Mouse (Mus musculus) heart, postnatal 0 days (tissue): ENCODE results near the gene Tsacc. TPM values are rescaled to one million over a fixed set of nuclear protein-coding genes. Genes with fewer than 3 reads are reported as not detected.

Experiments
- ATAC-seq: fragments of 200-750 bp; cut with Nextera tagmentation; 2 replicates; pipeline ENCODE4 v1.8.0; 2017; ENCODE audit warnings: low read depth, moderate number of reproducible peaks, moderate library complexity; ENCODE audit not compliant: insufficient read depth
- DNase-seq: peaks from one replicate; pipeline ENCODE4 v3.0.0-alpha.2; 2016; ENCODE audit warnings: low spot score
- H3K27ac ChIP-seq: fragments of 300-500 bp; sonication (generic); 2 replicates; pipeline ENCODE4 v1.5.1; 2014; ENCODE audit warnings: low read depth, mild to moderate bottlenecking
- H3K27me3 ChIP-seq: fragments of 300-500 bp; sonication (generic); 2 replicates; pipeline ENCODE4 v1.6.1; 2014; ENCODE audit warnings: low read length, mixed read lengths; ENCODE audit not compliant: control insufficient read depth, insufficient read depth
- H3K36me3 ChIP-seq: fragments of 300-500 bp; sonication (generic); replicated peaks from 2 replicates; pipeline ENCODE4 v1.6.1; 2014; ENCODE audit warnings: low read length, mixed read lengths; ENCODE audit not compliant: control insufficient read depth, insufficient read depth
- H3K4me1 ChIP-seq: fragments of 300-500 bp; sonication (generic); 2 replicates; pipeline ENCODE4 v1.6.1; 2014; ENCODE audit warnings: antibody characterized with exemption; ENCODE audit not compliant: control insufficient read depth, insufficient read depth
- H3K4me2 ChIP-seq: fragments of 300-500 bp; sonication (generic); 2 replicates; pipeline ENCODE4 v1.6.1; 2014; ENCODE audit warnings: low read depth, mild to moderate bottlenecking, low read length, moderate library complexity
- H3K4me3 ChIP-seq: fragments of 300-500 bp; sonication (generic); 2 replicates; pipeline ENCODE4 v1.5.1; 2014; ENCODE audit warnings: low read depth, low read length
- H3K9ac ChIP-seq: fragments of 300-500 bp; sonication (generic); replicated peaks from 2 replicates; pipeline ENCODE4 v1.6.1; 2014; ENCODE audit warnings: low read depth, low read length, mixed read lengths
- H3K9me3 ChIP-seq: fragments of 300-500 bp; sonication (generic); replicated peaks from 2 replicates; pipeline ENCODE4 v1.6.1; 2016; ENCODE audit warnings: low read length; ENCODE audit not compliant: control insufficient read depth
- CTCF ChIP-seq: IDR thresholded peaks from 2 replicates; pipeline ENCODE4 v1.5.1; 2016; ENCODE audit warnings: antibody characterized with exemption, control low read depth, low read depth
- EP300 ChIP-seq: IDR thresholded peaks from 2 replicates; pipeline ENCODE4 v1.6.1; 2016; ENCODE audit warnings: antibody characterized with exemption, low read depth
- WGBS: fragments of 180-500 bp; shearing (Covaris S2); extraction: QIAGEN DNeasy Blood & Tissue Kit; methylation state at CpG from one replicate; pipeline ENCODE4 v1.1.7; 2014; 5-methylcytosine and 5-hydroxymethylcytosine counted together
- polyA plus RNA-seq: library from polyadenylated mRNA; unstranded; fragments of >200 nt; fragmentation: Nextera tagmentation; extraction: Ambion mirVana; gene quantifications from 2 replicates; pipeline ENCODE4 v1.2.1, GENCODE M21; 2015
- total RNA-seq: library from RNA; depleted of rRNA; stranded (reverse); fragments of >200 nt; gene quantifications from 2 replicates; pipeline ENCODE4 v1.2.3, GENCODE M21; 2014; ENCODE audit warnings: low replicate concordance

Tsacc gene
- total and polyA plus RNA-seq, 2 experiments from 2014 or later, result 14.3 to 21.5 TPM

DNA sequence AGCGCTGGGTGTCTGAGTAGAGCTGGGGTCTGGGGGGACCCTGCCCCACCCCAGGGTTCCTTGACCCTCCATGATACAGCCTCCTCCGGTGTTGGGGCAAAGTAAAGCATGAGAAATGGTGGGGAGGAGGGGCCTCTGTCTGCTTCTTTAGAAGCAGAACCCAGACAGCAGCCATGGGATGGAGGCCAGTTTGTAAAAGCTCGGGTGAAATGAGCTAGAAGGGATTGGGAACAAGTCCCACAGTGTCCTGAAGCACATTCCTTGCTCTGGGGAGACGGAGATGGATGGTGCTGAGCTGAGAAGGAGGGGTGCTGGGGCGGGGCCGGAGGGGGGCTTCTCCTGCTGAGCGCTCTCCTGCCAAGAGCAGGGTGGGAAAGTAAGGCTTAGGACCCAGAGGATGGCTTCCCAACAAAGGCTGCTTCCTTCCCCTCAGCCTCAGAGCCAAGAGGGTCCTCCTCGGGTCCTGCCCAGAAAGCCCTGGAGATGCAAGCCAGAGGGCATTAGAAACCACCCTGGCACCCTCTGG lies 57.9 kb downstream of the Tsacc start:
- Histone ChIP-seq H3K4me3 (no peak overlapping the region), H3K27ac (no peak overlapping the region), H3K9me3 (no peaks in the 10 kb centered on the region), H3K27me3 (peaks cover 86% of the 10 kb centered on the region), H3K36me3 (no peaks in the 10 kb centered on the region), H3K4me2 (no peak overlapping the region), H3K4me1 (no peaks in the 10 kb centered on the region), H3K9ac (no peak overlapping the region)
- DNase-seq, result no peak
- TF ChIP-seq EP300 (no peak), CTCF (no peak)
- WGBS, result 46% methylated on average over 7 of the region's 8 CpGs
- ATAC-seq, result no peak

DNA sequence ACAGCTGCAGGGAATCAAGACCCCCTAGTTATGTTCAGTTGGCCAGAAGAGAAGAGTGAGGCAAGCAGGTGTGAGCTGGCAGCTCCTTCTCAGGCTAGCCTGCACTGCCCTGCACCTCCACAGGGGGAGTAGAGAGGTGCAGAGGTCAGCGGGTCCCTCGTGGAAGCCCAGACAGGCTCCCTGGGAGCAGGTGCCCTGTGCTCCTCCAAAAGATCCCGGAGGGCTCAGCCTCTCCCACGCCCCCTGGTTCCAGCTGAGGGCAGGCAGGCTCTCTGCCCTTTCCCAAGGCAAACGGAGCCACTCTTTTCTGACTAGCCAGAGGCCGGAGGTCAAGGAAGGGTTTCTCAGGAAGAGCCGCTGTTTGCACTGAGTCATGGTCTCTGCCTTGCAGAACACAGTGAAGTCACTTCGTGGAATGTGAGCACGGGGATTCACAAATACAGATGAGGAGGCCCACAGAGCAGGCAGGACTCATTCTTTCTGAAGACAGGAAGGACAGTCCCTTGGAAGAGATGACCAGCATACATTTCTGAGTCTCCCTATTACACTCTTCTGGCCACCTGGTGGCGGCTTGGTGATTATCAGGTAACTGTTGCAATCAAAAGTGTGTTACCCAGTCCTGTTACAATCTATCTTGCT lies 59.1 kb downstream of the Tsacc start:
- WGBS, result 12% methylated on average over 10 of the region's 10 CpGs
- DNase-seq (no peak), ATAC-seq (peak; percentile 29; the same call in 1 of the 2 replicates)
- no peaks in the 10 kb centered on the region for H3K36me3 ChIP-seq
- no peak overlapping the region for H3K4me3 ChIP-seq
- TF ChIP-seq CTCF (peak; percentile 38), EP300 (no peak)
- H3K9ac ChIP-seq, result no peak overlapping the region
- H3K4me1 ChIP-seq, result no peaks in the 10 kb centered on the region
- H3K27ac ChIP-seq, result no peak overlapping the region
- no peak overlapping the region for H3K4me2 ChIP-seq
- peaks cover 82% of the 10 kb centered on the region for H3K27me3 ChIP-seq
- no peaks in the 10 kb centered on the region for H3K9me3 ChIP-seq

DNA sequence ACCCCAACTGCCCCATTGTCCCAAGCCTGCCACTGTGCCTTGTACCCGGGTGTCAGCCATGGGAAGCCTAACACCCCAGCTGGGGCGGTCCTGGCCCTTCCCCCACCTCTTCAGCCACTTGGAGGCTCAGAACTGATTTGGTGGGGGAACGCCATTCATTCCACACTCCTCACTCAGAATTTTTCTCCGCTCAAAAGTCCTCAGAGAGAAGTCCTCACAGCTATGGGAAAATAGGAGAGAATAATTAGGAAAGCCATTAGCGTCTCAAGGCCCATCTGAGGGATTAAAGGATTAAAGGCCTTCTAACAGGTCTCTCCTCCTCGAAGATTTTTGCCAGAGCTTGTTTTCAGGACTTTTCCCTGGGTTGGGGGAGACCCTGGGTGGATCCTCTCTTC lies 59.6 kb downstream of the Tsacc start:
- TF ChIP-seq EP300, result no peak
- no peak for TF ChIP-seq CTCF
- Histone ChIP-seq H3K4me3 (no peak overlapping the region), H3K9me3 (no peaks in the 10 kb centered on the region), H3K36me3 (no peaks in the 10 kb centered on the region), H3K4me2 (no peak overlapping the region), H3K27ac (no peak overlapping the region), H3K9ac (no peak overlapping the region), H3K4me1 (no peaks in the 10 kb centered on the region), H3K27me3 (peaks cover 83% of the 10 kb centered on the region)
- DNase-seq (no peak), ATAC-seq (no peak)
- WGBS, result 37% methylated on average over 6 of the region's 6 CpGs

DNA sequence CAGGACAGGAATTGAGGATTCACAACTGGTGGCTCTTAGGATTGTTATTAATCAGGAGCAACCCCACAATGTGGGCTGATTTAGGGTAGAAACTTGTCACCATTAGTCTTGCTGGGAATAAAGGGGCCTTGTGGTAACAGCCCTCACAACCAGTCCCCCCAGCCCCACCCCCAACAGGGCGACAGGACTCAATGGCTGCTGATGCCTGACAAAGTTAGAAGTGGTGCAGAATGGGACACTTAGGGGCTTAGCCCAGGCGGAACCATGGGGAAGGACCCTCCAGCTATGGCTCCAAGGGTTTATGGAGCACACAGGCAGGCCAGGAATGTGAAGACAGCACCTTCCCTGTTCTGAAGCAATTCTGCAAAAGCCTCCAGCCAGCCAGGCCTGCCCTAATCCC lies 61.2 kb downstream of the Tsacc start:
- WGBS, result 69% methylated on average over 2 of the region's 2 CpGs
- Histone ChIP-seq H3K4me2 (no peak overlapping the region), H3K4me3 (no peak overlapping the region), H3K27me3 (peaks cover 83% of the 10 kb centered on the region), H3K9ac (no peak overlapping the region), H3K9me3 (no peaks in the 10 kb centered on the region), H3K27ac (no peak overlapping the region), H3K36me3 (no peaks in the 10 kb centered on the region), H3K4me1 (no peaks in the 10 kb centered on the region)
- TF ChIP-seq CTCF, result no peak
- no peak for TF ChIP-seq EP300
- ATAC-seq (no peak), DNase-seq (no peak)

DNA sequence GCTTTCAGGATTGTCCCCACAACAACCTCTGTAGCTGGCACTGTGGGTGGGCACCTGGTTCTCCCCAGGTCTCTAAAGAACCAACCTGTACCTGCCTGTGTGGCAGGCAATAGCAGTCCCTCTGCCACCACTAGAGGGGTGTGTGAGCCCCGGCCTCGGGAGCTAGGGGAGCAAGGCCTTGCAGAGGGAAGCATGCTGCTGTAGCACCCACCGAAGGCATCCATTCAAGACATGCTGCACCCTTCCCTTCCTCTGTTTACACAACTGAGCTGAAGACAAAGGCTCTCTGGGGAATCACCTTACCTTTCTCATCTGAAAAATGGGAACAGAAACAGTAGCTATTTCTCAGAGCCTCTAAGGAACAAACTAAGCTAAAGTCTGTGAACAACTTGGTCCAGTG lies 61.6 kb downstream of the Tsacc start:
- H3K27ac ChIP-seq, result no peak overlapping the region
- DNase-seq, result no peak
- H3K4me3 ChIP-seq, result no peak overlapping the region
- ATAC-seq, result no peak
- H3K36me3 ChIP-seq, result no peaks in the 10 kb centered on the region
- no peaks in the 10 kb centered on the region for H3K4me1 ChIP-seq
- H3K9me3 ChIP-seq, result no peaks in the 10 kb centered on the region
- no peak overlapping the region for H3K9ac ChIP-seq
- TF ChIP-seq EP300 (no peak), CTCF (peak; percentile 22; the same call in 1 of the 2 replicates)
- WGBS, result 12% methylated on average over 3 of the region's 3 CpGs
- no peak overlapping the region for H3K4me2 ChIP-seq
- H3K27me3 ChIP-seq, result peaks cover 83% of the 10 kb centered on the region

DNA sequence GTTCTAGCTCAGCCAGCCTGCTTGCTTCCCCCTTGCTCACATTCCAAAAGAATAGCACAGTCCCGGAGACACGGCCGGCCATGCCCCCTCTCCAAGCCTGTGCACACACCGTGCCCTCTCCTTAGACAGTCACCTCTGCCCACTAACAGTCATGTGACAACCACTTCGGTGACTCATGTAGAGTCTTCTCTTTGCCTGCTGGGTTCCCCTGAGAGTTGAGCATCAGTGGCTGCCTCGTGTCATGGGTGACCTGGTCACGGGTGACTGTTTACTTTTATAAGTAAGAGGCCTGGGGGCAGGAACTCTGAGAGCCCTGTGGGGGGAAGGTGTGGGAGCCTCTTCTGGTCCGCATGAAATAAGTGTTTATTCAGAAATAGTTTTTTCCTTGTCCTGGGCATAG lies 62.8 kb downstream of the Tsacc start:
- TF ChIP-seq EP300 (no peak), CTCF (no peak)
- no peaks in the 10 kb centered on the region for H3K4me1 ChIP-seq
- H3K4me3 ChIP-seq, result no peak overlapping the region
- H3K4me2 ChIP-seq, result no peak overlapping the region
- H3K36me3 ChIP-seq, result no peaks in the 10 kb centered on the region
- no peaks in the 10 kb centered on the region for H3K9me3 ChIP-seq
- peaks cover 77% of the 10 kb centered on the region for H3K27me3 ChIP-seq
- WGBS, result 50% methylated on average over 8 of the region's 8 CpGs
- H3K27ac ChIP-seq, result no peak overlapping the region
- no peak for ATAC-seq
- H3K9ac ChIP-seq, result no peak overlapping the region
- no peak for DNase-seq
